In genomic region chr1:100972303-100972702, GRCm38 (mm10) we compare ENCODE assay signal across 17 mouse cellular contexts.
A peak's percentile ranks its signal among the peaks of the same experiment; 100 is the strongest.
DNase-seq lines count a peak whose midpoint lies in the region; TF ChIP-seq lines count a peak whose summit lies in the region.
"Had no signal": no experiment of that assay in that cellular context is flagged by ENCODE, and none has a peak within 500 bp of the region (broad histone marks: within the 10 kb centered on the region; RNA-seq: fewer than 3 reads in every experiment).

No protein-coding gene starts in this region.

- intact Hi-C loops in heart, postnatal 25 days (cut with DNase I), result no loop called here

- TF ChIP-seq POLR2A in MEL (IDR thresholded peaks at IDR 0.05; ENCODE audit: control insufficient read depth in 1 of 2, insufficient read depth in 1 of 2, low read depth in 1 of 2, low read length in 2 of 2, poor library complexity in 1 of 2), result no peak

- no peaks in the 10 kb centered on the region for H3K27me3 ChIP-seq in MEL (ENCODE audit: control insufficient read depth in 1 of 2, insufficient read depth in 2 of 2, low read length in 2 of 2)
- H3K27me3 ChIP-seq: CH12.LX, Patski had no signal

- TF ChIP-seq RAD21 in MEL (IDR thresholded peaks at IDR 0.05; ENCODE audit: low read depth, low read length), result no peak

- peak overlapping the region; percentile 80 for H3K27ac ChIP-seq in MEL (ENCODE audit: control insufficient read depth, low read depth, low read length)

- peaks cover 0 to 43% of the 10 kb centered on the region in 2 experiments; a peak in 2 of 4 replicates for H3K36me3 ChIP-seq in MEL (ENCODE audit: control insufficient read depth in 1 of 2, insufficient read depth in 2 of 2, low read length in 2 of 2)
- H3K36me3 ChIP-seq: G1E had no signal

- TF ChIP-seq EP300 in MEL (IDR thresholded peaks at IDR 0.05; ENCODE audit: low read depth in 1 of 2, low read length in 2 of 2), result peak; percentile 47 to 77

- no peak for TF ChIP-seq CTCF in MEL (IDR thresholded peaks at IDR 0.05 in 2 of 3, conservative IDR thresholded peaks at IDR 0.05 in 1 of 3; ENCODE audit: control insufficient read depth in 1 of 3, insufficient read depth in 1 of 3, low read depth in 2 of 3, low read length in 3 of 3, poor library complexity in 1 of 3, severe bottlenecking in 1 of 3)

- no peak overlapping the region for H3K4me3 ChIP-seq in MEL (ENCODE audit: control insufficient read depth in 1 of 2, insufficient read depth in 1 of 2, low read depth in 2 of 2, low read length in 2 of 2)

- peaks cover 8 to 38% of the 10 kb centered on the region in 2 experiments for H3K4me1 ChIP-seq in MEL (ENCODE audit: control insufficient read depth in 1 of 2, insufficient read depth in 2 of 2, low read length in 2 of 2)

- no peak overlapping the region for H3K9ac ChIP-seq in MEL (ENCODE audit: control insufficient read depth, low read depth, low read length, poor library complexity, severe bottlenecking)

- H3K79me2 ChIP-seq in MEL (ENCODE audit: control insufficient read depth, insufficient read depth, low read length, poor library complexity), result no peaks in the 10 kb centered on the region

- H3K9me3 ChIP-seq in MEL (replicated peaks; ENCODE audit: insufficient read depth, low read length), result no peaks in the 10 kb centered on the region

- DNase-seq in MEL (ENCODE audit: low read depth, low spot score), result peak; percentile 39
- no peak for DNase-seq in heart, postnatal 25 days (ENCODE audit: low spot score)
- DNase-seq: adrenal gland, adult 2 months; adrenal gland, adult 8-10 months; adrenal gland, postnatal 10 days; adrenal gland, postnatal 14 days; adrenal gland, postnatal 25 days; adrenal gland, postnatal 36 days; B cell, adult 2 months; cerebellum, adult 11 months; cerebellum, adult 11-12 months; cerebellum, adult 18-20 months; cerebellum, adult 2 months; cerebellum, adult 8-10 months had no signal

TF ChIP-seq in MEL, 35 proteins besides CTCF, POLR2A, EP300 and RAD21:
- TF ChIP-seq NRF1 (IDR thresholded peaks at IDR 0.05; ENCODE audit: insufficient read depth, low read depth, low read length, poor library complexity, severe bottlenecking) (no peak), MXI1 (IDR thresholded peaks at IDR 0.05; ENCODE audit: low read depth, low read length) (no peak), GATA1 (IDR thresholded peaks at IDR 0.05; ENCODE audit: low read depth, low read length) (peak; percentile 61; the same call in 1 of the 2 replicates), POLR2AphosphoS2 (IDR thresholded peaks at IDR 0.05; ENCODE audit: low read length) (no peak), MEF2A (IDR thresholded peaks at IDR 0.05; ENCODE audit: extremely low read depth, insufficient replicate concordance, low read depth, low read length, poor library complexity, severe bottlenecking) (no peak), GABPA (IDR thresholded peaks at IDR 0.05; ENCODE audit: low read depth, low read length) (no peak), UBTF (IDR thresholded peaks at IDR 0.05; ENCODE audit: borderline replicate concordance, insufficient read depth, low read depth, low read length) (no peak), MYC (IDR thresholded peaks at IDR 0.05; ENCODE audit: low read depth, low read length) (no peak), TBP (IDR thresholded peaks at IDR 0.05; ENCODE audit: low read depth, low read length) (0 out of 2 replicates have a peak, but pooled peaks have one; percentile 17), MYB (IDR thresholded peaks at IDR 0.05; ENCODE audit: low read depth, low read length) (no peak), SMC3 (IDR thresholded peaks at IDR 0.05; ENCODE audit: low read depth, low read length) (no peak), ZNF384 (IDR thresholded peaks at IDR 0.05; ENCODE audit: low read depth, low read length) (no peak), CHD2 (IDR thresholded peaks at IDR 0.05; ENCODE audit: low read length) (no peak), ETS1 (IDR thresholded peaks at IDR 0.05; ENCODE audit: low read depth, low read length) (peak; percentile 54; the same call in 1 of the 2 replicates), HCFC1 (IDR thresholded peaks at IDR 0.05; ENCODE audit: low read depth, low read length) (no peak), BHLHE40 (IDR thresholded peaks at IDR 0.05; ENCODE audit: borderline replicate concordance, low read depth, low read length) (no peak), POLR2AphosphoS5 (IDR thresholded peaks at IDR 0.05; ENCODE audit: borderline replicate concordance, low read depth, low read length) (no peak), MAZ (IDR thresholded peaks at IDR 0.05; ENCODE audit: low read depth, low read length) (no peak), RCOR1 (IDR thresholded peaks at IDR 0.05; ENCODE audit: low read depth, low read length) (peak; percentile 73), SIN3A (IDR thresholded peaks at IDR 0.05; ENCODE audit: low read length) (peak; percentile 57; the same call in 1 of the 2 replicates), TAL1 (IDR thresholded peaks at IDR 0.05; ENCODE audit: low read length) (no peak), TCF12 (IDR thresholded peaks at IDR 0.05; ENCODE audit: low read depth, low read length) (peak; percentile 56; the same call in 1 of the 2 replicates), ELF1 (IDR thresholded peaks at IDR 0.05; ENCODE audit: low read depth, low read length) (no peak), NELFE (IDR thresholded peaks at IDR 0.05; ENCODE audit: low read depth, low read length) (no peak), CHD1 (IDR thresholded peaks at IDR 0.05; ENCODE audit: low read depth, low read length) (no peak), ZMIZ1 (IDR thresholded peaks at IDR 0.05; ENCODE audit: low read depth, low read length) (no peak), USF1 (IDR thresholded peaks at IDR 0.05; ENCODE audit: low read depth, low read length) (no peak), KAT2A (conservative IDR thresholded peaks at IDR 0.05; ENCODE audit: low read depth, low read length) (no peak), USF2 (IDR thresholded peaks at IDR 0.05; ENCODE audit: borderline replicate concordance in 1 of 2, insufficient read depth in 1 of 2, low read depth in 1 of 2, low read length in 2 of 2) (no peak), E2F4 (IDR thresholded peaks at IDR 0.05; ENCODE audit: borderline replicate concordance, low read depth, low read length) (no peak), ZKSCAN1 (IDR thresholded peaks at IDR 0.05; ENCODE audit: low read depth, low read length) (no peak), ZC3H11A (IDR thresholded peaks at IDR 0.05; ENCODE audit: low read depth, low read length) (0 out of 2 replicates have a peak, but pooled peaks have one; percentile 13), MAFK (IDR thresholded peaks at IDR 0.05; ENCODE audit: borderline replicate concordance, low read depth, low read length) (no peak), JUND (IDR thresholded peaks at IDR 0.05; ENCODE audit: low read depth, low read length) (no peak), MAX (IDR thresholded peaks at IDR 0.05; ENCODE audit: low read length) (0 out of 2 replicates have a peak, but pooled peaks have one; percentile 31)
